Mouse (Mus musculus): Measurements from ENCODE around the gene Sox5. TPM values are rescaled to one million over a fixed set of nuclear protein-coding genes. Genes with fewer than 3 reads are reported as not detected.

Gene Sox5
- total and polyA plus RNA-seq, 2 experiments from 2014 or later = 2.1 to 3.2 TPM

DNA sequence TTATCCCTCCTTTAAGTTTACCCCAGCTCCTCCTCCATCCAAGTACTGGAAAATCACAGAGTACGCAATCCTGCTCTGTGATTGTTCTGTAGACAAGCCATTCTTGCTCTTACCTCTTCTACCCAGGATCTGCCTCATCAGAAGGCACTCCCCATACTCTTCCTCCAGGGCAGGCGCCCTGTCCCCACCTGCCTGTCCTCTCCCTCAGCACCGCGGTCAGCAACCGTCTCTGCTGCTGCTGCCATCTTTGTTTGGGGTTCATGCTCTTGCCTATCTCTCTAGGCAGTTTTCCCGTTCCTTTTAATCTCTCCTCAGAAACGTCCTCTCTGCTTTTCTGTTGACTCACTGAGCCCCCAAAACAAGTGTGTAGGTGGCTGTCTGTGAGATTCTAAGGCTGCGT lies 236.2 kb downstream of the Sox5 start:
- WGBS = 88% methylated on average over 8 of the region's 8 CpGs
- TF ChIP-seq EP300 (IDR thresholded peaks at IDR 0.05; ENCODE audit: low read depth) = no peak
- 0 out of 2 replicates have a peak, but pooled peaks cover 4% of the 10 kb centered on the region for H3K9me3 ChIP-seq (replicated peaks; ENCODE audit: control insufficient read depth, low read length)
- no peaks in the 10 kb centered on the region for H3K36me3 ChIP-seq (replicated peaks; ENCODE audit: control insufficient read depth, insufficient read depth, low read length)
- H3K27ac ChIP-seq (ENCODE audit: low read depth) = no peak overlapping the region
- no peak overlapping the region for H3K4me3 ChIP-seq (ENCODE audit: low read depth, low read length)
- H3K4me1 ChIP-seq (ENCODE audit: control insufficient read depth, insufficient read depth) = no peaks in the 10 kb centered on the region
- ATAC-seq (ENCODE audit: insufficient read depth, low read depth) = no peak
- no peak for DNase-seq (ENCODE audit: low spot score)
- no peak overlapping the region for H3K4me2 ChIP-seq (ENCODE audit: low read depth, low read length)
- H3K9ac ChIP-seq (replicated peaks; ENCODE audit: low read depth, low read length) = no peak overlapping the region
- no peaks in the 10 kb centered on the region for H3K27me3 ChIP-seq (ENCODE audit: control insufficient read depth, insufficient read depth, low read length)

DNA sequence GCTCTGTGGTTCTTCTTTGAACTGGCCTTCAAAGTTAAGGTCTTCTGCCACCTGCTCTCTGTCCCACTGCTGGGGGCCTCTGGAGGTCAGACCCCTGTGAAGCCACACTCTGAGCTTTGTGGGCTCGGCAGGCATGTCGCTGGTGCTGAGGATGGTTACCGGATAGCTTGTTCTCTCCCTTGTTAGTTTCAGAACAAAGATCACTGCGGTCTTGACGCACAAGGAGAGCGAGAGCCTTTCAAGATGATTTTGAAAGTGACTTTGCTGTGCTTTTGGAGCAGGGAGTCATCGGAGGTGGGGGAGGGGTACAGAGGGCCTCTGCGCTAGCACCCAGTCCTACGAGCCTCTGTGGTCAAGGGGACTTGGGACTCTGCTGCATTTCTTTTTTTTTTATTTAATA lies 240.5 kb downstream of the Sox5 start:
- Histone ChIP-seq H3K4me3 (ENCODE audit: low read depth, low read length) (no peak overlapping the region), H3K9ac (replicated peaks; ENCODE audit: low read depth, low read length) (no peak overlapping the region), H3K27me3 (ENCODE audit: control insufficient read depth, insufficient read depth, low read length) (no peaks in the 10 kb centered on the region), H3K4me2 (ENCODE audit: low read depth, low read length) (no peak overlapping the region), H3K36me3 (replicated peaks; ENCODE audit: control insufficient read depth, insufficient read depth, low read length) (no peaks in the 10 kb centered on the region), H3K27ac (ENCODE audit: low read depth) (no peak overlapping the region), H3K4me1 (ENCODE audit: control insufficient read depth, insufficient read depth) (no peaks in the 10 kb centered on the region), H3K9me3 (replicated peaks; ENCODE audit: control insufficient read depth, low read length) (no peaks in the 10 kb centered on the region)
- WGBS = 93% methylated on average over 9 of the region's 9 CpGs
- TF ChIP-seq CTCF (IDR thresholded peaks at IDR 0.05; ENCODE audit: low read depth) (no peak), EP300 (IDR thresholded peaks at IDR 0.05; ENCODE audit: low read depth) (no peak)
- DNase-seq (ENCODE audit: low spot score) = no peak
- ATAC-seq (ENCODE audit: insufficient read depth, low read depth) = no peak

DNA sequence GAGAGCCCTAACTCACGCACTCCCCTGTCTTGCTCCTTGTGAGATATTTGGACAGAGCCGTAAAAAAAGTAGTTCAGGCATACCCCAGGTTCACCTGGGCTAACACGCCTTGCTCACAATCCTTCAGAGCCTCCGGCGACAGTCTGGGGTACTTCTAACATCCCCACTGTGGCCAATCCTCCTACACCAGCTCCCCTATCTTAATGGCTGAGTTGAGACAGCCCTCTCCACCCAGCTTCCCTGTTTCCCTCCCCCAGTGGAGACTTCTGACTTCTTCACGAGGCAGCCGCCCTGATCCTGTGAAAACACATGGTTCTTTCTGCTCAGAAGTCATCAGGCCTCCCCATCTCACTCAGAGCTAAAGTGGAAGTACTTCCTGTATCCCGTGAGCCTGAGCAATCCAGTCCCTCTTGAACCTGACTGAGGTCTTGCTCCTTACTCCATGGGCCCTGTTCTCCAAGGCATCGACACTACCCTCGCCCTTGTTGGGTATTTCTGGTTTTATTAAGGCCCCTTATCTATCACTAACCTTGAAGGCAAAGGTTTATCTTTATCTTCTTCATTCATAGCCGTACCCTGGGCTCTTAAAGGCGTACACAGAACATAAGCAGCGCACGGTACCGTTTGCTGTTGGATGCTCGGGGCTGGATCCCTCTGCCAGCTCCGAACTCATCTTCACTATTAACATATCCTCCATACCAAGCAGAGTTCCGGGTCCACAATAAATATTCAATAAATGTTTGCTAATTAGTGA lies 242.2 kb downstream of the Sox5 start:
- WGBS = 72% methylated on average over 18 of the region's 18 CpGs
- TF ChIP-seq EP300 (IDR thresholded peaks at IDR 0.05; ENCODE audit: low read depth) (no peak), CTCF (IDR thresholded peaks at IDR 0.05; ENCODE audit: low read depth) (no peak)

GRCm38 (mm10) chr6:144523479-144523878 lies 258.3 kb downstream of the Sox5 start:
- H3K27ac ChIP-seq (ENCODE audit: low read depth) = no peak overlapping the region
- TF ChIP-seq CTCF (IDR thresholded peaks at IDR 0.05; ENCODE audit: low read depth) = no peak
- TF ChIP-seq EP300 (IDR thresholded peaks at IDR 0.05; ENCODE audit: low read depth) = no peak
- DNase-seq (ENCODE audit: low spot score) (no peak), ATAC-seq (ENCODE audit: insufficient read depth, low read depth) (no peak)
- no peaks in the 10 kb centered on the region for H3K36me3 ChIP-seq (replicated peaks; ENCODE audit: control insufficient read depth, insufficient read depth, low read length)
- H3K4me3 ChIP-seq (ENCODE audit: low read depth, low read length) = no peak overlapping the region
- H3K9ac ChIP-seq (replicated peaks; ENCODE audit: low read depth, low read length) = no peak overlapping the region
- no peaks in the 10 kb centered on the region for H3K9me3 ChIP-seq (replicated peaks; ENCODE audit: control insufficient read depth, low read length)
- H3K4me2 ChIP-seq (ENCODE audit: low read depth, low read length) = no peak overlapping the region
- no peaks in the 10 kb centered on the region for H3K4me1 ChIP-seq (ENCODE audit: control insufficient read depth, insufficient read depth)
- 55% methylated on average over 11 of the region's 11 CpGs for WGBS
- no peaks in the 10 kb centered on the region for H3K27me3 ChIP-seq (ENCODE audit: control insufficient read depth, insufficient read depth, low read length)

More for the DNA sequence above, 242.2 kb downstream of the Sox5 start:
- H3K4me3 ChIP-seq (ENCODE audit: low read depth, low read length) = no peak overlapping the region
- H3K27ac ChIP-seq (ENCODE audit: low read depth) = no peak overlapping the region
- H3K9me3 ChIP-seq (replicated peaks; ENCODE audit: control insufficient read depth, low read length) = no peaks in the 10 kb centered on the region
- no peaks in the 10 kb centered on the region for H3K36me3 ChIP-seq (replicated peaks; ENCODE audit: control insufficient read depth, insufficient read depth, low read length)
- no peak overlapping the region for H3K4me2 ChIP-seq (ENCODE audit: low read depth, low read length)
- no peak overlapping the region for H3K9ac ChIP-seq (replicated peaks; ENCODE audit: low read depth, low read length)
- no peaks in the 10 kb centered on the region for H3K27me3 ChIP-seq (ENCODE audit: control insufficient read depth, insufficient read depth, low read length)
- no peaks in the 10 kb centered on the region for H3K4me1 ChIP-seq (ENCODE audit: control insufficient read depth, insufficient read depth)
- ATAC-seq (ENCODE audit: insufficient read depth, low read depth) (no peak), DNase-seq (ENCODE audit: low spot score) (no peak)

GRCm38 (mm10) chr6:144518811-144519210 lies 263.0 kb downstream of the Sox5 start:
- no peak overlapping the region for H3K27ac ChIP-seq (ENCODE audit: low read depth)
- no peaks in the 10 kb centered on the region for H3K4me1 ChIP-seq (ENCODE audit: control insufficient read depth, insufficient read depth)
- TF ChIP-seq EP300 (IDR thresholded peaks at IDR 0.05; ENCODE audit: low read depth) (no peak), CTCF (IDR thresholded peaks at IDR 0.05; ENCODE audit: low read depth) (no peak)
- DNase-seq (ENCODE audit: low spot score) (no peak), ATAC-seq (ENCODE audit: insufficient read depth, low read depth) (no peak)
- no peak overlapping the region for H3K4me2 ChIP-seq (ENCODE audit: low read depth, low read length)
- no peaks in the 10 kb centered on the region for H3K36me3 ChIP-seq (replicated peaks; ENCODE audit: control insufficient read depth, insufficient read depth, low read length)
- H3K27me3 ChIP-seq (ENCODE audit: control insufficient read depth, insufficient read depth, low read length) = no peaks in the 10 kb centered on the region
- WGBS = 73% methylated on average over 2 of the region's 2 CpGs
- no peaks in the 10 kb centered on the region for H3K9me3 ChIP-seq (replicated peaks; ENCODE audit: control insufficient read depth, low read length)
- no peak overlapping the region for H3K4me3 ChIP-seq (ENCODE audit: low read depth, low read length)
- no peak overlapping the region for H3K9ac ChIP-seq (replicated peaks; ENCODE audit: low read depth, low read length)

- 58% methylated on average over 8 of the region's 8 CpGs for WGBS
- no peak overlapping the region for H3K4me3 ChIP-seq (ENCODE audit: low read depth, low read length)
- H3K4me2 ChIP-seq (ENCODE audit: low read depth, low read length) = no peak overlapping the region
- TF ChIP-seq CTCF (IDR thresholded peaks at IDR 0.05; ENCODE audit: low read depth) = no peak
- no peak for TF ChIP-seq EP300 (IDR thresholded peaks at IDR 0.05; ENCODE audit: low read depth)
- no peaks in the 10 kb centered on the region for H3K9me3 ChIP-seq (replicated peaks; ENCODE audit: control insufficient read depth, low read length)
- DNase-seq (ENCODE audit: low spot score) = no peak
- no peaks in the 10 kb centered on the region for H3K4me1 ChIP-seq (ENCODE audit: control insufficient read depth, insufficient read depth)
- H3K9ac ChIP-seq (replicated peaks; ENCODE audit: low read depth, low read length) = no peak overlapping the region
- no peak overlapping the region for H3K27ac ChIP-seq (ENCODE audit: low read depth)
- no peaks in the 10 kb centered on the region for H3K27me3 ChIP-seq (ENCODE audit: control insufficient read depth, insufficient read depth, low read length)
- H3K36me3 ChIP-seq (replicated peaks; ENCODE audit: control insufficient read depth, insufficient read depth, low read length) = no peaks in the 10 kb centered on the region
- no peak for ATAC-seq (ENCODE audit: insufficient read depth, low read depth)
These were observed 265.9 kb downstream of the Sox5 start for GRCm38 (mm10) chr6:144515905-144516304.

Data from heart, postnatal 0 days (tissue).